ENCODE assay signal across 8 mouse cellular contexts in the genomic region with DNA sequence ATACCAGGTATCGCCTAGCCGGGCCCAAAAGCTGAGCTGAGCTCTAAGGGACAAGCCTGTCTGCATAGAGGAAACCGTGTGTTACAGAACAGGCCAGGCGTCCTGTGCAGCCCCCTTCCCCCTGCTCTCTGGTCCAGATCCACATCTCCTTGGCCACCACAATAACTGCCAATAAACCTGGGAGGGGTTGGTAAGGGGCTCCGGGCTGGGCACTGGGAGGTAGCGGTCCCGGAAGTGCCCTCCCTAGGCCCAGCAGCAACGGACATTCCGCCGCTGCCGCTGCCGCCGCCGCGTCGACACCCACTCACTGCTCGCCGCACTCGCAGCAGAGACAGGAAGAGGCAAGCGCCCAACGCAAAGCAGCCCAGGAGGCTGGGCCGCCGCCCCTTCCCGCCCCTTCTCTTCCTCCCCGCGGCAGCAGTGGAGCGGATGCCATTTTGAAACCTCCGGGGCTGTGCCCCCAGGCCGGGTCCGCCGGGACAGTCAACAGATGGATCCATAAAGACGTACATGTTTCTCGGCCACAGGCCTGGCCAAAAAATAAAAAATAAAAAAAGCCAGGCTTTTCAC. TPM values are rescaled to one million over a fixed set of nuclear protein-coding genes. Genes with fewer than 3 reads are reported as not detected.
A peak's percentile ranks its signal among the peaks of the same experiment; 100 is the strongest.
DNase-seq lines count a peak whose midpoint lies in the region; ATAC-seq and TF ChIP-seq lines count a peak whose summit lies in the region.

No protein-coding gene starts in this region.

- peak overlapping the region; percentile 88 for H3K27ac ChIP-seq in bone marrow macrophage, adult 2 months (ENCODE audit: insufficient read depth, low read depth, low read length)
- H3K27ac ChIP-seq in forebrain, embryonic 11.5 days (ENCODE audit: low read depth, low read length), result peak overlapping the region; percentile 87
- H3K27ac ChIP-seq in heart, embryonic 16.5 days (ENCODE audit: low read length), result peak overlapping the region; percentile 95
- peak overlapping the region; percentile 97 for H3K27ac ChIP-seq in liver, postnatal 0 days (ENCODE audit: low read depth)
- H3K27ac ChIP-seq in neural tube, embryonic 11.5 days (ENCODE audit: low read depth, low read length), result peak overlapping the region; percentile 98
- peak overlapping the region; percentile 99 for H3K27ac ChIP-seq in testis, adult 2 months (ENCODE audit: control insufficient read depth, insufficient read depth, low read depth, low read length)

- H3K4me1 ChIP-seq in bone marrow macrophage, adult 2 months (ENCODE audit: control insufficient read depth, insufficient read depth, low read length), result peaks cover 44% of the 10 kb centered on the region
- peaks cover 62% of the 10 kb centered on the region for H3K4me1 ChIP-seq in forebrain, embryonic 11.5 days (replicated peaks; ENCODE audit: control insufficient read depth, insufficient read depth, low read length)
- peaks cover 53% of the 10 kb centered on the region for H3K4me1 ChIP-seq in heart, embryonic 16.5 days (ENCODE audit: control insufficient read depth, insufficient read depth, low read length)
- peaks cover 51% of the 10 kb centered on the region for H3K4me1 ChIP-seq in liver, postnatal 0 days (ENCODE audit: insufficient read depth)
- peaks cover 72% of the 10 kb centered on the region for H3K4me1 ChIP-seq in neural tube, embryonic 11.5 days (ENCODE audit: control insufficient read depth, insufficient read depth, low read length)
- H3K4me1 ChIP-seq in testis, adult 2 months (ENCODE audit: control insufficient read depth, insufficient read depth, low read length), result peaks cover 49% of the 10 kb centered on the region

- no peaks in the 10 kb centered on the region for H3K27me3 ChIP-seq in forebrain, embryonic 11.5 days (ENCODE audit: control insufficient read depth, insufficient read depth, low read length)
- H3K27me3 ChIP-seq in heart, embryonic 16.5 days (ENCODE audit: control insufficient read depth, insufficient read depth, low read length), result no peaks in the 10 kb centered on the region
- H3K27me3 ChIP-seq in liver, postnatal 0 days (ENCODE audit: insufficient read depth, low read length), result no peaks in the 10 kb centered on the region
- no peaks in the 10 kb centered on the region for H3K27me3 ChIP-seq in neural tube, embryonic 11.5 days (ENCODE audit: control insufficient read depth, insufficient read depth, low read length)
- no peaks in the 10 kb centered on the region for H3K27me3 ChIP-seq in testis, adult 2 months (ENCODE audit: control insufficient read depth, insufficient read depth, low read length)

- DNase-seq in forebrain, embryonic 11.5 days (ENCODE audit: low spot score), result peak; percentile 82
- DNase-seq in kidney, postnatal 25 days, result peak; percentile 79 to 91
- peak; percentile 90 for DNase-seq in liver, postnatal 0 days
- DNase-seq in neural tube, embryonic 11.5 days (ENCODE audit: low spot score), result peak; percentile 79

- peak; percentile 73 for ATAC-seq in CD4-positive, CD25-positive, alpha-beta regulatory T cell, adult 4 months
- ATAC-seq in forebrain, embryonic 11.5 days (replicated peaks; ENCODE audit: low FRiP score), result no peak
- ATAC-seq in heart, embryonic 16.5 days (replicated peaks; ENCODE audit: extremely low read depth, insufficient read depth, low FRiP score), result peak; percentile 28
- peak; percentile 30 for ATAC-seq in liver, postnatal 0 days
- no peak for ATAC-seq in neural tube, embryonic 11.5 days (ENCODE audit: insufficient read depth, low FRiP score, low TSS enrichment)

- no peak for TF ChIP-seq CTCF in bone marrow macrophage, adult 2 months (IDR thresholded peaks at IDR 0.05; ENCODE audit: low read depth, low read length)
- TF ChIP-seq CTCF in liver, postnatal 0 days (IDR thresholded peaks at IDR 0.05; ENCODE audit: low read depth), result no peak
- no peak for TF ChIP-seq CTCF in testis, adult 2 months (IDR thresholded peaks at IDR 0.05; ENCODE audit: control insufficient read depth, insufficient read depth, insufficient replicate concordance, low read depth, low read length)

- no peak for TF ChIP-seq POLR2A in bone marrow macrophage, adult 2 months (IDR thresholded peaks at IDR 0.05; ENCODE audit: borderline replicate concordance, low read depth, low read length)
- peak; percentile 91 for TF ChIP-seq POLR2A in testis, adult 2 months (IDR thresholded peaks at IDR 0.05; ENCODE audit: control insufficient read depth, low read depth, low read length)

- peak overlapping the region; percentile 97 for H3K9ac ChIP-seq in forebrain, embryonic 11.5 days (ENCODE audit: low read length)
- peak overlapping the region; percentile 93 for H3K9ac ChIP-seq in heart, embryonic 16.5 days (ENCODE audit: low read length)
- peak overlapping the region; percentile 99 for H3K9ac ChIP-seq in liver, postnatal 0 days (replicated peaks)
- peak overlapping the region; percentile 89 for H3K9ac ChIP-seq in neural tube, embryonic 11.5 days (ENCODE audit: low read length)

- 0 out of 2 replicates have a peak, but pooled peaks have one; percentile 25 for TF ChIP-seq EP300 in liver, postnatal 0 days (IDR thresholded peaks at IDR 0.05; ENCODE audit: low read depth)

- H3K4me3 ChIP-seq in bone marrow macrophage, adult 2 months (ENCODE audit: insufficient read depth, low read length), result peak overlapping the region; percentile 85
- H3K4me3 ChIP-seq in forebrain, embryonic 11.5 days (ENCODE audit: low read depth, low read length), result peak overlapping the region; percentile 89
- peak overlapping the region; percentile 82 for H3K4me3 ChIP-seq in heart, embryonic 16.5 days (ENCODE audit: low read length)
- peak overlapping the region; percentile 99 for H3K4me3 ChIP-seq in liver, postnatal 0 days (ENCODE audit: low read depth, low read length)
- peak overlapping the region; percentile 90 for H3K4me3 ChIP-seq in neural tube, embryonic 11.5 days (ENCODE audit: low read depth, low read length)
- H3K4me3 ChIP-seq in testis, adult 2 months (ENCODE audit: control insufficient read depth, low read depth, low read length), result peak overlapping the region; percentile 91

- no peaks in the 10 kb centered on the region for H3K9me3 ChIP-seq in forebrain, embryonic 11.5 days (ENCODE audit: control insufficient read depth, low read length)
- H3K9me3 ChIP-seq in heart, embryonic 16.5 days (replicated peaks; ENCODE audit: control insufficient read depth, low read length), result no peaks in the 10 kb centered on the region
- H3K9me3 ChIP-seq in liver, postnatal 0 days (ENCODE audit: low read length), result no peaks in the 10 kb centered on the region
- no peaks in the 10 kb centered on the region for H3K9me3 ChIP-seq in neural tube, embryonic 11.5 days (ENCODE audit: control insufficient read depth, low read length)

- under 1% methylated on average over 33 of the region's 33 CpGs for WGBS in forebrain, embryonic 11.5 days
- WGBS in heart, embryonic 16.5 days, result under 1% methylated on average over 31 of the region's 33 CpGs
- WGBS in liver, postnatal 0 days (ENCODE audit: insufficient replicate concordance), result under 1% methylated on average over 24 of the region's 33 CpGs
- WGBS in neural tube, embryonic 11.5 days, result 2% methylated on average over 33 of the region's 33 CpGs

- H3K4me2 ChIP-seq in forebrain, embryonic 11.5 days (ENCODE audit: low read depth, low read length, severe bottlenecking), result peak overlapping the region; percentile 100
- H3K4me2 ChIP-seq in heart, embryonic 16.5 days (ENCODE audit: low read depth, low read length), result peak overlapping the region; percentile 96
- peak overlapping the region; percentile 79 for H3K4me2 ChIP-seq in liver, postnatal 0 days (ENCODE audit: low read depth, low read length)
- peak overlapping the region; percentile 77 for H3K4me2 ChIP-seq in neural tube, embryonic 11.5 days (ENCODE audit: low read depth)

- no peaks in the 10 kb centered on the region; the same call in 1 of the 2 replicates for H3K36me3 ChIP-seq in forebrain, embryonic 11.5 days (ENCODE audit: control insufficient read depth, insufficient read depth, low read length)
- H3K36me3 ChIP-seq in heart, embryonic 16.5 days (ENCODE audit: control insufficient read depth, insufficient read depth), result peaks cover 2% of the 10 kb centered on the region; the same call in 1 of the 2 replicates
- H3K36me3 ChIP-seq in liver, postnatal 0 days (replicated peaks; ENCODE audit: insufficient read depth, low read length), result peaks cover 9% of the 10 kb centered on the region; the same call in 1 of the 2 replicates
- no peaks in the 10 kb centered on the region; the same call in 1 of the 2 replicates for H3K36me3 ChIP-seq in neural tube, embryonic 11.5 days (ENCODE audit: control insufficient read depth, insufficient read depth, low read length)
- no peaks in the 10 kb centered on the region for H3K36me3 ChIP-seq in testis, adult 2 months (ENCODE audit: control insufficient read depth, insufficient read depth, low read length)

RNA-seq across cellular contexts. Expression of a gene that starts 2.0 kb away (rescaled TPM):
- polyA plus RNA-seq in CD4-positive, CD25-positive, alpha-beta regulatory T cell, adult 4 months (2017; shearing (Covaris generic)), result 100 to 1,000 TPM; 120 to 139 TPM
- 994 and 1,017 TPM in 2 replicates for polyA plus RNA-seq in bone marrow macrophage, adult 2 months (2012; ENCODE audit: insufficient read depth, insufficient read length, missing spikeins)
- polyA plus RNA-seq in forebrain, embryonic 11.5 days (2014; fragmentation: Nextera tagmentation; extraction: Ambion mirVana), result 527 and 580 TPM in 2 replicates
- 419 and 458 TPM in 2 replicates for polyA plus RNA-seq in heart, embryonic 16.5 days (2015; fragmentation: Nextera tagmentation; extraction: Ambion mirVana)
- polyA plus RNA-seq in liver, postnatal 0 days (2015; fragmentation: Nextera tagmentation; extraction: Ambion mirVana), result 146 and 159 TPM in 2 replicates
- 434 and 452 TPM in 2 replicates for polyA plus RNA-seq in neural tube, embryonic 11.5 days (2014; fragmentation: Nextera tagmentation; extraction: Ambion mirVana)
- 87.7 and 103 TPM in 2 replicates for polyA plus RNA-seq in testis, adult 2 months (2012; rRNA removed)

RNA-seq across cellular contexts. Expression of a gene that starts 24.1 kb away (rescaled TPM):
- not detected for polyA plus RNA-seq in CD4-positive, CD25-positive, alpha-beta regulatory T cell, adult 4 months (2017; shearing (Covaris generic))
- polyA plus RNA-seq in bone marrow macrophage, adult 2 months (2012; ENCODE audit: insufficient read depth, insufficient read length, missing spikeins), result not detected in 2 replicates
- 1.7 TPM in 2 replicates for polyA plus RNA-seq in forebrain, embryonic 11.5 days (2014; fragmentation: Nextera tagmentation; extraction: Ambion mirVana)
- polyA plus RNA-seq in heart, embryonic 16.5 days (2015; fragmentation: Nextera tagmentation; extraction: Ambion mirVana), result 11.0 and 12.0 TPM in 2 replicates
- polyA plus RNA-seq in liver, postnatal 0 days (2015; fragmentation: Nextera tagmentation; extraction: Ambion mirVana), result 0.41 and 0.56 TPM in 2 replicates
- 2.6 and 3.0 TPM in 2 replicates for polyA plus RNA-seq in neural tube, embryonic 11.5 days (2014; fragmentation: Nextera tagmentation; extraction: Ambion mirVana)
- 2.1 and 4.1 TPM in 2 replicates for polyA plus RNA-seq in testis, adult 2 months (2012; rRNA removed)

RNA-seq across cellular contexts. Expression of a gene that starts 36.2 kb away (rescaled TPM):
- not detected for polyA plus RNA-seq in CD4-positive, CD25-positive, alpha-beta regulatory T cell, adult 4 months (2017; shearing (Covaris generic))
- polyA plus RNA-seq in bone marrow macrophage, adult 2 months (2012; ENCODE audit: insufficient read depth, insufficient read length, missing spikeins), result not detected in 2 replicates
- polyA plus RNA-seq in forebrain, embryonic 11.5 days (2014; fragmentation: Nextera tagmentation; extraction: Ambion mirVana), result 6.7 TPM in 2 replicates
- 3.3 and 3.9 TPM in 2 replicates for polyA plus RNA-seq in heart, embryonic 16.5 days (2015; fragmentation: Nextera tagmentation; extraction: Ambion mirVana)
- polyA plus RNA-seq in liver, postnatal 0 days (2015; fragmentation: Nextera tagmentation; extraction: Ambion mirVana), result 147 and 174 TPM in 2 replicates
- polyA plus RNA-seq in neural tube, embryonic 11.5 days (2014; fragmentation: Nextera tagmentation; extraction: Ambion mirVana), result 6.8 and 7.2 TPM in 2 replicates
- polyA plus RNA-seq in testis, adult 2 months (2012; rRNA removed), result 0.10 and 0.32 TPM in 2 replicates

RNA-seq across cellular contexts. Expression of a gene that starts 45.7 kb away (rescaled TPM):
- 10 to 100 TPM; 30.1 to 36.2 TPM for polyA plus RNA-seq in CD4-positive, CD25-positive, alpha-beta regulatory T cell, adult 4 months (2017; shearing (Covaris generic))
- polyA plus RNA-seq in bone marrow macrophage, adult 2 months (2012; ENCODE audit: insufficient read depth, insufficient read length, missing spikeins), result 8.2 and 8.6 TPM in 2 replicates
- polyA plus RNA-seq in forebrain, embryonic 11.5 days (2014; fragmentation: Nextera tagmentation; extraction: Ambion mirVana), result 35.0 and 37.2 TPM in 2 replicates
- polyA plus RNA-seq in heart, embryonic 16.5 days (2015; fragmentation: Nextera tagmentation; extraction: Ambion mirVana), result 45.7 and 46.5 TPM in 2 replicates
- 63.6 and 68.0 TPM in 2 replicates for polyA plus RNA-seq in liver, postnatal 0 days (2015; fragmentation: Nextera tagmentation; extraction: Ambion mirVana)
- polyA plus RNA-seq in neural tube, embryonic 11.5 days (2014; fragmentation: Nextera tagmentation; extraction: Ambion mirVana), result 35.2 and 39.0 TPM in 2 replicates
- 16.4 and 20.5 TPM in 2 replicates for polyA plus RNA-seq in testis, adult 2 months (2012; rRNA removed)

RNA-seq across cellular contexts. Expression of a gene that starts 46.3 kb away (rescaled TPM):
- polyA plus RNA-seq in CD4-positive, CD25-positive, alpha-beta regulatory T cell, adult 4 months (2017; shearing (Covaris generic)), result 1 to 10 TPM in 1 of 2 experiments, not detected in 1; 1.6 TPM
- polyA plus RNA-seq in bone marrow macrophage, adult 2 months (2012; ENCODE audit: insufficient read depth, insufficient read length, missing spikeins), result not detected in 2 replicates
- polyA plus RNA-seq in forebrain, embryonic 11.5 days (2014; fragmentation: Nextera tagmentation; extraction: Ambion mirVana), result 1.6 and 2.6 TPM in 2 replicates
- polyA plus RNA-seq in heart, embryonic 16.5 days (2015; fragmentation: Nextera tagmentation; extraction: Ambion mirVana), result 0.39 TPM in 2 replicates
- polyA plus RNA-seq in liver, postnatal 0 days (2015; fragmentation: Nextera tagmentation; extraction: Ambion mirVana), result 5.8 and 6.2 TPM in 2 replicates
- polyA plus RNA-seq in neural tube, embryonic 11.5 days (2014; fragmentation: Nextera tagmentation; extraction: Ambion mirVana), result 1.9 and 2.4 TPM in 2 replicates
- polyA plus RNA-seq in testis, adult 2 months (2012; rRNA removed), result 0.05 and 0.12 TPM in 2 replicates

Comparison
In these comparisons a context has a peak if more than half of its experiments do, and no peak if none do; other contexts are left out.
1. ATAC-seq: peak in CD4-positive, CD25-positive, alpha-beta regulatory T cell, adult 4 months (single experiment), heart, embryonic 16.5 days (single experiment) and liver, postnatal 0 days (single experiment); none in forebrain, embryonic 11.5 days (single experiment) and neural tube, embryonic 11.5 days (single experiment).
2. RNA of a gene that starts 36.2 kb away (polyA plus RNA-seq): 147 to 174 TPM in liver, postnatal 0 days; 6.8 to 7.2 TPM in neural tube, embryonic 11.5 days, 6.7 TPM in forebrain, embryonic 11.5 days, 3.3 to 3.9 TPM in heart, embryonic 16.5 days, 0.10 to 0.32 TPM in testis, adult 2 months, not detected in bone marrow macrophage, adult 2 months and not detected in CD4-positive, CD25-positive, alpha-beta regulatory T cell, adult 4 months; every median in the first group is over 10 times any median in the second.
3. Peak in every context shown above with its lines, with median percentiles within 50 percentile points of each other: H3K27ac ChIP-seq, H3K4me3 ChIP-seq, DNase-seq, H3K4me2 ChIP-seq and H3K9ac ChIP-seq.